Mouse (Mus musculus): ENCODE results near the gene Lipc. TPM values are rescaled to one million over a fixed set of nuclear protein-coding genes. Genes with fewer than 3 reads are reported as not detected.

Lipc gene
- total RNA-seq, 1 experiment from 2014 or later: 32.7 TPM

GRCm38 (mm10) chr9:70914659-70915355 is 37.2 kb downstream of the Lipc start:
- no peak for DNase-seq

GRCm38 (mm10) chr9:70911163-70911562 is 40.9 kb downstream of the Lipc start:
- no peak for DNase-seq

GRCm38 (mm10) chr9:70910351-70910750 is 41.7 kb downstream of the Lipc start:
- DNase-seq: peak; percentile 40

GRCm38 (mm10) chr9:70902821-70903730 is 49.0 kb downstream of the Lipc start:
- peak; percentile 21 for DNase-seq

- no peak for DNase-seq
Observed at GRCm38 (mm10) chr9:70894201-70894600, 57.8 kb downstream of the Lipc start.

- DNase-seq: no peak
Observed at GRCm38 (mm10) chr9:70893526-70893925, 58.5 kb downstream of the Lipc start.

- DNase-seq: no peak
Observed at GRCm38 (mm10) chr9:70892627-70893026, 59.4 kb downstream of the Lipc start.

GRCm38 (mm10) chr9:70891431-70892133 is 60.4 kb downstream of the Lipc start:
- DNase-seq: peak; percentile 47

GRCm38 (mm10) chr9:70890736-70891135 is 61.3 kb downstream of the Lipc start:
- peak; percentile 41 for DNase-seq

- DNase-seq: peak; percentile 61
Observed at GRCm38 (mm10) chr9:70888969-70889368, 63.1 kb downstream of the Lipc start.

GRCm38 (mm10) chr9:70888556-70888955 is 63.5 kb downstream of the Lipc start:
- no peak for DNase-seq

GRCm38 (mm10) chr9:70881982-70882381 is 70.0 kb downstream of the Lipc start:
- no peak for DNase-seq

GRCm38 (mm10) chr9:70878823-70879222 is 73.2 kb downstream of the Lipc start:
- no peak for DNase-seq

- no peak for DNase-seq
Observed at GRCm38 (mm10) chr9:70878157-70878556, 73.9 kb downstream of the Lipc start.

- no peak for DNase-seq
Observed at GRCm38 (mm10) chr9:70875490-70875889, 76.5 kb downstream of the Lipc start.

- DNase-seq: no peak
Observed at GRCm38 (mm10) chr9:70875059-70875458, 77.0 kb downstream of the Lipc start.

GRCm38 (mm10) chr9:70872675-70873074 is 79.4 kb downstream of the Lipc start:
- no peak for DNase-seq

- no peak for DNase-seq
Observed at GRCm38 (mm10) chr9:70870326-70870725, 81.7 kb downstream of the Lipc start.

- no peak for DNase-seq
Observed at GRCm38 (mm10) chr9:70869169-70869873, 82.7 kb downstream of the Lipc start.

GRCm38 (mm10) chr9:70867381-70867780 is 84.6 kb downstream of the Lipc start:
- DNase-seq: no peak

GRCm38 (mm10) chr9:70864039-70864438 is 88.0 kb downstream of the Lipc start:
- DNase-seq: no peak

- peak; percentile 40 for DNase-seq
Observed at GRCm38 (mm10) chr9:70863299-70863698, 88.7 kb downstream of the Lipc start.
